Mouse (Mus musculus) embryonic facial prominence, embryonic 15.5 days (tissue): ENCODE results near the gene Grik1. TPM values are rescaled to one million over a fixed set of nuclear protein-coding genes. Genes with fewer than 3 reads are reported as not detected.

ENCODE experiments used
- ATAC-seq: fragments of 200-750 bp; cut with Nextera tagmentation; 2 replicates; pipeline ENCODE4 v1.8.0; 2017; ENCODE audit warnings: low read depth, moderate TSS enrichment; ENCODE audit not compliant: insufficient number of reproducible peaks, low FRiP score, low TSS enrichment
- H3K27ac ChIP-seq: fragments of 300-500 bp; sonication (generic); replicated peaks from 2 replicates; pipeline ENCODE4 v1.5.1; 2015; ENCODE audit warnings: mild to moderate bottlenecking, inconsistent platforms
- H3K27me3 ChIP-seq: fragments of 300-500 bp; sonication (generic); 2 replicates; pipeline ENCODE4 v1.6.1; 2015; ENCODE audit warnings: inconsistent platforms
- H3K36me3 ChIP-seq: fragments of 300-500 bp; sonication (generic); 2 replicates; pipeline ENCODE4 v1.6.1; 2015; ENCODE audit warnings: mild to moderate bottlenecking, inconsistent platforms
- H3K4me1 ChIP-seq: fragments of 300-500 bp; sonication (generic); 2 replicates; pipeline ENCODE4 v1.6.1; 2015; ENCODE audit warnings: inconsistent platforms
- H3K4me2 ChIP-seq: fragments of 300-500 bp; sonication (generic); replicated peaks from 2 replicates; pipeline ENCODE4 v1.6.1; 2015; ENCODE audit warnings: mild to moderate bottlenecking, inconsistent platforms
- H3K4me3 ChIP-seq: fragments of 300-500 bp; sonication (generic); replicated peaks from 2 replicates; pipeline ENCODE4 v1.5.1; 2015; ENCODE audit warnings: mild to moderate bottlenecking, inconsistent platforms
- H3K9ac ChIP-seq: fragments of 300-500 bp; sonication (generic); 2 replicates; pipeline ENCODE4 v1.6.1; 2015; ENCODE audit warnings: inconsistent platforms
- H3K9me3 ChIP-seq: fragments of 300-500 bp; sonication (generic); replicated peaks from 2 replicates; pipeline ENCODE4 v1.6.1; 2016; ENCODE audit warnings: inconsistent platforms
- WGBS: fragments of 180-500 bp; shearing (Covaris S2); methylation state at CpG from one replicate; pipeline ENCODE4 v1.1.7; 2015; 5-methylcytosine and 5-hydroxymethylcytosine counted together
- polyA plus RNA-seq: library from polyadenylated mRNA; unstranded; fragments of >200 nt; fragmentation: Nextera tagmentation; extraction: Ambion mirVana; gene quantifications from 2 replicates; pipeline ENCODE4 v1.2.1, GENCODE M21; 2015

Grik1 gene
- polyA plus RNA-seq, 1 experiment from 2014 or later = 3.2 TPM

- ATAC-seq = no peak
- no peak overlapping the region for H3K4me3 ChIP-seq
- 54% methylated on average over 16 of the region's 16 CpGs for WGBS
Measured at GRCm38 (mm10) chr16:88225616-88226015, 64.4 kb downstream of the Grik1 start.

GRCm38 (mm10) chr16:88221932-88222331, 68.1 kb downstream of the Grik1 start:
- H3K36me3 ChIP-seq = no peaks in the 10 kb centered on the region
- no peak overlapping the region for H3K4me2 ChIP-seq
- 60% methylated on average over 3 of the region's 3 CpGs for WGBS
- H3K27ac ChIP-seq = no peak overlapping the region
- no peak overlapping the region for H3K4me3 ChIP-seq
- no peak for ATAC-seq
- no peaks in the 10 kb centered on the region for H3K9me3 ChIP-seq
- no peaks in the 10 kb centered on the region for H3K4me1 ChIP-seq
- H3K9ac ChIP-seq = no peak overlapping the region
- H3K27me3 ChIP-seq = no peaks in the 10 kb centered on the region

More at GRCm38 (mm10) chr16:88225616-88226015, 64.4 kb downstream of the Grik1 start:
- Histone ChIP-seq H3K27me3 (no peaks in the 10 kb centered on the region), H3K4me2 (no peak overlapping the region), H3K9ac (no peak overlapping the region), H3K36me3 (no peaks in the 10 kb centered on the region), H3K9me3 (no peaks in the 10 kb centered on the region), H3K27ac (no peak overlapping the region), H3K4me1 (no peaks in the 10 kb centered on the region)

GRCm38 (mm10) chr16:88212531-88212930, 77.5 kb downstream of the Grik1 start:
- H3K36me3 ChIP-seq = no peaks in the 10 kb centered on the region
- 40% methylated on average over 5 of the region's 5 CpGs for WGBS
- H3K9me3 ChIP-seq = no peaks in the 10 kb centered on the region
- no peak overlapping the region for H3K4me2 ChIP-seq
- no peak overlapping the region for H3K9ac ChIP-seq
- no peak overlapping the region for H3K27ac ChIP-seq
- no peak overlapping the region for H3K4me3 ChIP-seq
- no peaks in the 10 kb centered on the region for H3K27me3 ChIP-seq
- ATAC-seq = no peak
- H3K4me1 ChIP-seq = no peaks in the 10 kb centered on the region

- no peak overlapping the region for H3K27ac ChIP-seq
- no peak overlapping the region for H3K4me2 ChIP-seq
- H3K36me3 ChIP-seq = no peaks in the 10 kb centered on the region
- ATAC-seq = no peak
- WGBS = 58% methylated on average over 8 of the region's 8 CpGs
- no peaks in the 10 kb centered on the region for H3K4me1 ChIP-seq
- H3K27me3 ChIP-seq = no peaks in the 10 kb centered on the region
- no peak overlapping the region for H3K9ac ChIP-seq
- H3K4me3 ChIP-seq = no peak overlapping the region
- no peaks in the 10 kb centered on the region for H3K9me3 ChIP-seq
Measured at GRCm38 (mm10) chr16:88211852-88212251, 78.2 kb downstream of the Grik1 start.

GRCm38 (mm10) chr16:88204400-88204799, 85.7 kb downstream of the Grik1 start:
- Histone ChIP-seq H3K4me2 (no peak overlapping the region), H3K4me1 (no peaks in the 10 kb centered on the region), H3K36me3 (no peaks in the 10 kb centered on the region), H3K4me3 (no peak overlapping the region), H3K9me3 (no peaks in the 10 kb centered on the region), H3K9ac (no peak overlapping the region), H3K27ac (no peak overlapping the region), H3K27me3 (no peaks in the 10 kb centered on the region)
- 6% methylated on average over 5 of the region's 5 CpGs for WGBS
- ATAC-seq = no peak

GRCm38 (mm10) chr16:88203985-88204384, 86.1 kb downstream of the Grik1 start:
- no peak overlapping the region for H3K4me3 ChIP-seq
- 85% methylated on average over 6 of the region's 6 CpGs for WGBS
- no peak for ATAC-seq

GRCm38 (mm10) chr16:88187433-88188037, 102.5 kb downstream of the Grik1 start:
- no peak for ATAC-seq
- WGBS = 75% methylated on average over 6 of the region's 6 CpGs

More at GRCm38 (mm10) chr16:88203985-88204384, 86.1 kb downstream of the Grik1 start:
- H3K36me3 ChIP-seq = no peaks in the 10 kb centered on the region
- no peaks in the 10 kb centered on the region for H3K27me3 ChIP-seq
- H3K4me1 ChIP-seq = no peaks in the 10 kb centered on the region
- H3K9me3 ChIP-seq = no peaks in the 10 kb centered on the region
- no peak overlapping the region for H3K9ac ChIP-seq
- H3K27ac ChIP-seq = no peak overlapping the region
- no peak overlapping the region for H3K4me2 ChIP-seq

GRCm38 (mm10) chr16:88178813-88179212, 111.3 kb downstream of the Grik1 start:
- no peak overlapping the region for H3K9ac ChIP-seq
- H3K27ac ChIP-seq = no peak overlapping the region
- H3K36me3 ChIP-seq = no peaks in the 10 kb centered on the region
- H3K9me3 ChIP-seq = no peaks in the 10 kb centered on the region
- no peak for ATAC-seq
- 73% methylated on average over 6 of the region's 6 CpGs for WGBS
- no peak overlapping the region for H3K4me3 ChIP-seq
- no peaks in the 10 kb centered on the region for H3K4me1 ChIP-seq
- H3K4me2 ChIP-seq = no peak overlapping the region
- no peaks in the 10 kb centered on the region for H3K27me3 ChIP-seq

More at GRCm38 (mm10) chr16:88187433-88188037, 102.5 kb downstream of the Grik1 start:
- no peak overlapping the region for H3K27ac ChIP-seq
- no peaks in the 10 kb centered on the region for H3K36me3 ChIP-seq
- no peaks in the 10 kb centered on the region for H3K4me1 ChIP-seq
- no peaks in the 10 kb centered on the region for H3K27me3 ChIP-seq
- no peaks in the 10 kb centered on the region for H3K9me3 ChIP-seq
- H3K9ac ChIP-seq = no peak overlapping the region
- H3K4me3 ChIP-seq = no peak overlapping the region
- H3K4me2 ChIP-seq = no peak overlapping the region

GRCm38 (mm10) chr16:88177364-88177763, 112.7 kb downstream of the Grik1 start:
- H3K4me3 ChIP-seq = no peak overlapping the region
- H3K27ac ChIP-seq = no peak overlapping the region
- no peaks in the 10 kb centered on the region for H3K27me3 ChIP-seq
- 49% methylated on average over 3 of the region's 3 CpGs for WGBS
- no peak for ATAC-seq
- H3K9me3 ChIP-seq = no peaks in the 10 kb centered on the region
- H3K36me3 ChIP-seq = no peaks in the 10 kb centered on the region
- H3K9ac ChIP-seq = no peak overlapping the region
- H3K4me2 ChIP-seq = no peak overlapping the region
- no peaks in the 10 kb centered on the region for H3K4me1 ChIP-seq

GRCm38 (mm10) chr16:88174083-88174721, 115.9 kb downstream of the Grik1 start:
- no peaks in the 10 kb centered on the region for H3K9me3 ChIP-seq
- no peak overlapping the region for H3K9ac ChIP-seq
- 82% methylated on average over 9 of the region's 9 CpGs for WGBS
- ATAC-seq = 0 out of 2 replicates have a peak, but pooled peaks have one; percentile 24
- H3K27ac ChIP-seq = no peak overlapping the region
- no peak overlapping the region for H3K4me2 ChIP-seq
- no peaks in the 10 kb centered on the region for H3K4me1 ChIP-seq
- H3K27me3 ChIP-seq = no peaks in the 10 kb centered on the region
- no peak overlapping the region for H3K4me3 ChIP-seq
- no peaks in the 10 kb centered on the region for H3K36me3 ChIP-seq

GRCm38 (mm10) chr16:88166547-88166946, 123.5 kb downstream of the Grik1 start:
- H3K4me1 ChIP-seq = no peaks in the 10 kb centered on the region
- no peak overlapping the region for H3K27ac ChIP-seq
- H3K36me3 ChIP-seq = no peaks in the 10 kb centered on the region
- no peak overlapping the region for H3K9ac ChIP-seq
- ATAC-seq = no peak
- H3K27me3 ChIP-seq = no peaks in the 10 kb centered on the region
- no peak overlapping the region for H3K4me2 ChIP-seq
- H3K9me3 ChIP-seq = no peaks in the 10 kb centered on the region
- H3K4me3 ChIP-seq = no peak overlapping the region

- WGBS = 59% methylated on average over 2 of the region's 2 CpGs
- H3K4me3 ChIP-seq = no peak overlapping the region
- H3K4me2 ChIP-seq = no peak overlapping the region
- no peaks in the 10 kb centered on the region for H3K27me3 ChIP-seq
- no peaks in the 10 kb centered on the region for H3K36me3 ChIP-seq
- no peak overlapping the region for H3K9ac ChIP-seq
- no peaks in the 10 kb centered on the region for H3K4me1 ChIP-seq
- no peaks in the 10 kb centered on the region for H3K9me3 ChIP-seq
- ATAC-seq = no peak
- H3K27ac ChIP-seq = no peak overlapping the region
Measured at GRCm38 (mm10) chr16:88142574-88142973, 147.5 kb downstream of the Grik1 start.
